Mouse (Mus musculus): ENCODE results near the gene Hmgcl. TPM values are rescaled to one million over a fixed set of nuclear protein-coding genes. Genes with fewer than 3 reads are reported as not detected.
"Not testable (repeated sequence)": the region's sequence is repeated elsewhere in the genome, so short reads cannot be mapped to it uniquely, and the experiment has no call there.

Gene Hmgcl
- polyA plus RNA-seq, 1 experiment from 2014 or later: 81.1 TPM

- Histone ChIP-seq H3K4me1 (no peaks in the 10 kb centered on the region), H3K4me2 (no peak overlapping the region), H3K36me3 (peaks cover 56% of the 10 kb centered on the region), H3K27me3 (no peaks in the 10 kb centered on the region), H3K4me3 (no peak overlapping the region), H3K27ac (no peak overlapping the region), H3K9ac (no peak overlapping the region), H3K9me3 (no peaks in the 10 kb centered on the region)
- ATAC-seq (ENCODE audit: insufficient number of reproducible peaks, low FRiP score, low TSS enrichment, low read depth): no peak
- 84% methylated on average over 9 of the region's 9 CpGs for WGBS
Observed at GRCm38 (mm10) chr4:135929828-135930227, 16.4 kb upstream of the Hmgcl start.

DNA sequence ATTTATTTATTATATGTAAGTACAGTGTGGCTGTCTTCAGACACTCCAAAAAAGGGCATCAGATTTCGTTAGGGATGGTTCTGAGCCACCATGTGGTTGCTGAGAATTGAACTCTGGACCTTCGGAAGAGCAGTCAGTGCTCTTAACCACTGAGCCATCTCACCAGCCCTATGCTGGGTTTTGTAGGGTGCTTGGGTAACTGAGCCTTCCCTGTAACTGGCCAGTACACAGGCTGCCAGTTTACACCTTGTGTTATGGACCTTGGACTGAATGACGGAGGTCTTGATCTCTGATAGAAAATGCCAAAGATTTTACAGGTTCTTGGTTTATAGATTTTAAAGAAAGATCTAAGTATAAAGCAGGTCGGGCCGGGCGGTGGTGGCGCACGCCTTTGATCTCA is 16.0 kb upstream of the Hmgcl start:
- Histone ChIP-seq H3K4me3 (no peak overlapping the region), H3K36me3 (peaks cover 57% of the 10 kb centered on the region), H3K9me3 (no peaks in the 10 kb centered on the region), H3K27me3 (no peaks in the 10 kb centered on the region), H3K4me1 (no peaks in the 10 kb centered on the region), H3K9ac (no peak overlapping the region), H3K27ac (no peak overlapping the region), H3K4me2 (no peak overlapping the region)
- 88% methylated on average over 8 of the region's 8 CpGs for WGBS
- ATAC-seq (ENCODE audit: insufficient number of reproducible peaks, low FRiP score, low TSS enrichment, low read depth): no peak

- Histone ChIP-seq H3K36me3 (peaks cover 58% of the 10 kb centered on the region), H3K4me2 (no peak overlapping the region), H3K27me3 (no peaks in the 10 kb centered on the region), H3K9ac (no peak overlapping the region), H3K27ac (no peak overlapping the region), H3K9me3 (no peaks in the 10 kb centered on the region), H3K4me1 (no peaks in the 10 kb centered on the region), H3K4me3 (no peak overlapping the region)
- no peak for ATAC-seq (ENCODE audit: insufficient number of reproducible peaks, low FRiP score, low TSS enrichment, low read depth)
- 64% methylated on average over 5 of the region's 5 CpGs for WGBS
Observed at GRCm38 (mm10) chr4:135931832-135932231, 14.4 kb upstream of the Hmgcl start.

GRCm38 (mm10) chr4:135934708-135935500 is 11.3 kb upstream of the Hmgcl start:
- Histone ChIP-seq H3K9me3 (no peaks in the 10 kb centered on the region), H3K27ac (no peak overlapping the region), H3K9ac (no peak overlapping the region), H3K4me2 (no peak overlapping the region), H3K4me1 (no peaks in the 10 kb centered on the region), H3K4me3 (no peak overlapping the region), H3K36me3 (peaks cover 69% of the 10 kb centered on the region), H3K27me3 (no peaks in the 10 kb centered on the region)
- WGBS: 72% methylated on average over 12 of the region's 12 CpGs
- no peak for ATAC-seq (ENCODE audit: insufficient number of reproducible peaks, low FRiP score, low TSS enrichment, low read depth)

- ATAC-seq (ENCODE audit: insufficient number of reproducible peaks, low FRiP score, low TSS enrichment, low read depth): no peak
- Histone ChIP-seq H3K4me2 (no peak overlapping the region), H3K4me3 (no peak overlapping the region), H3K4me1 (no peaks in the 10 kb centered on the region), H3K9ac (no peak overlapping the region), H3K27ac (no peak overlapping the region), H3K36me3 (peaks cover 70% of the 10 kb centered on the region), H3K27me3 (no peaks in the 10 kb centered on the region), H3K9me3 (no peaks in the 10 kb centered on the region)
- WGBS: 83% methylated on average over 5 of the region's 5 CpGs
Observed at GRCm38 (mm10) chr4:135935502-135935901, 10.7 kb upstream of the Hmgcl start.

DNA sequence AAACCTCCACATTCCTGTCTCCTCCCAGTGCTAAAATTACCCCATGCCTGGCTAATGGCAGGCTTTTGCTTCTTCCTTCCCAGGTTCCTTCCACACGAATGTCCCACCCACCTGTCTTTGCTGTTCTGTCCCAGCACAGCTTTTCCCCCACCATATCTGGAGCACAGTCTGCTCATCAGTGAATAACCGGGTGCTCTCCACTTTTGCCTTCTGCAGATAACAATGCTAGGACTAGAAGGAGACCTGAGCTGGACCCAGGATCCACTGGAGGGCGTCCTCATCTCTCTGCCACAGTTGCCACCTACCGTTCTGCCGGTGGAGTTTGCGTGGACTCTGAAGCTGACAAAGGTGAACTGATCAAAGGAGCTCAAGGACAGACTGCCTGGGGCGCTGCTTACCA is 7.4 kb upstream of the Hmgcl start:
- no peak overlapping the region for H3K4me3 ChIP-seq
- H3K27ac ChIP-seq: no peak overlapping the region
- 0 out of 2 replicates have a peak, but pooled peaks cover 6% of the 10 kb centered on the region for H3K4me1 ChIP-seq
- no peak overlapping the region for H3K4me2 ChIP-seq
- no peaks in the 10 kb centered on the region for H3K27me3 ChIP-seq
- H3K9ac ChIP-seq: no peak overlapping the region
- no peak for ATAC-seq (ENCODE audit: insufficient number of reproducible peaks, low FRiP score, low TSS enrichment, low read depth)
- 68% methylated on average over 7 of the region's 7 CpGs for WGBS
- H3K9me3 ChIP-seq: no peaks in the 10 kb centered on the region
- peaks cover 46% of the 10 kb centered on the region for H3K36me3 ChIP-seq

DNA sequence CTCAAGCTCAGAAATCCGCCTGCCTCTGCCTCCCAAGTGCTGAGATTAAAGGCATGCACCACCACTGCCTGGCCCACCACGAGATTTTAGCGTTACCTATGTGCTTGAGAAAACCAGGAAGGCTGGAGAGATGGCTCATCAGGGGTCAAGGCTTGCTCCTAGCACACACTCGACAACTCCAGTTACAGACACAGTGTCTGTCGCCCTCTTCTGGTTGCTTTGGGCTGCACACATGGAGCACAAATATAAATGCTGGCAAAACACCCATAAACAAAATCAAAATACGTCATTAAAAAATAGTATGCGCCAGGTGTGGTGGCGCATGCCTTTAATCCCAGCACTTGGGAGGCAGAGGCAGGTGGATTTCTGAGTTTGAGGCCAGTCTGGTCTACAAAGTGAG is 5.2 kb upstream of the Hmgcl start:
- H3K36me3 ChIP-seq: peaks cover 30% of the 10 kb centered on the region; the same call in 1 of the 2 replicates
- 83% methylated on average over 8 of the region's 8 CpGs for WGBS
- H3K9ac ChIP-seq; H3K4me2 ChIP-seq; H3K4me3 ChIP-seq; H3K27ac ChIP-seq; ATAC-seq (ENCODE audit: insufficient number of reproducible peaks, low FRiP score, low TSS enrichment, low read depth); H3K27me3 ChIP-seq; H3K9me3 ChIP-seq: not testable (repeated sequence)
- H3K4me1 ChIP-seq: peaks cover 12% of the 10 kb centered on the region

DNA sequence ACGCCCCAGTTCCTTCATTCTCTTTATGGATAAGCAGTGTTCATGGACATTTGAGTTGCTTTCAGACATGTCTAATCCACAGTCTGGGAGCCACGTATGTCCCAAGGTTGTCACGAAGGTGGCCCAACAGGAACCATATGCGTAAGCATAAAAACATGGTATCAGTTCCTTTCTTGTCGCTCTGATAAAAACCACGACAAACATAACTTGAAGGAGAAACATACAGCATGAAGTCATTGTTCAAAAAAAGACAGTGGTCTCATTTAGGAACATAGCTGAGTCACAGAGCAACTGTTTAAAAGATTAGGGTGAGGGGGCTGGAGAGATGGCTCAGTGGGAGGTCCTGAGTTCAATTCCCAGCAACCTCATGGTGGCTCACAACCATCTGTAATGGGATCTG is 4.1 kb upstream of the Hmgcl start:
- Histone ChIP-seq H3K4me1 (peaks cover 18% of the 10 kb centered on the region), H3K27ac (no peak overlapping the region), H3K9me3 (no peaks in the 10 kb centered on the region), H3K4me3 (no peak overlapping the region), H3K4me2 (no peak overlapping the region), H3K36me3 (peaks cover 29% of the 10 kb centered on the region; the same call in 1 of the 2 replicates), H3K27me3 (no peaks in the 10 kb centered on the region), H3K9ac (no peak overlapping the region)
- ATAC-seq (ENCODE audit: insufficient number of reproducible peaks, low FRiP score, low TSS enrichment, low read depth): no peak
- WGBS: 86% methylated on average over 6 of the region's 6 CpGs

DNA sequence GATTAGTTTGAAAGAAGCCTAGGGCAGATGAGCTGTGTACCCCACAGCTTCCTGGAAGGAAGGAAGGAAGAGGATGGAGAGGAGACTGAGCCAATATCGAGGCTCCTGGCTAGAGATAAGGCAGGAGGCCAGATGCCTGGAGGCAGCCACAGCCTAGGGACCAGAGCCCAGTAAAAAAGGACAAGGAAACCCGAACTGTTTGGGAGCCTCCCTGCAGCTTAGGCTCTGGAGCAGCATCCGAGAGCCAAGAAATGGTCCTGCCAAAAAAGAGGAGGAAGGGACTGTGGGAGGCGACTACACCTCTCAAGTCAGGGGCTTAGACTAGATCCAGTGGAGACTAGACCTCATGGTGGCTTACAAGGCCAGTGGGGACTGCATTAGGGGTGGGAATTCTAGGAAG is 2.9 kb upstream of the Hmgcl start:
- ATAC-seq (ENCODE audit: insufficient number of reproducible peaks, low FRiP score, low TSS enrichment, low read depth): no peak
- H3K4me3 ChIP-seq: no peak overlapping the region
- H3K36me3 ChIP-seq: peaks cover 22% of the 10 kb centered on the region; the same call in 1 of the 2 replicates
- no peak overlapping the region for H3K4me2 ChIP-seq
- H3K27me3 ChIP-seq: no peaks in the 10 kb centered on the region
- no peaks in the 10 kb centered on the region for H3K9me3 ChIP-seq
- H3K9ac ChIP-seq: no peak overlapping the region
- no peak overlapping the region for H3K27ac ChIP-seq
- peaks cover 25% of the 10 kb centered on the region for H3K4me1 ChIP-seq
- WGBS: 51% methylated on average over 4 of the region's 4 CpGs

DNA sequence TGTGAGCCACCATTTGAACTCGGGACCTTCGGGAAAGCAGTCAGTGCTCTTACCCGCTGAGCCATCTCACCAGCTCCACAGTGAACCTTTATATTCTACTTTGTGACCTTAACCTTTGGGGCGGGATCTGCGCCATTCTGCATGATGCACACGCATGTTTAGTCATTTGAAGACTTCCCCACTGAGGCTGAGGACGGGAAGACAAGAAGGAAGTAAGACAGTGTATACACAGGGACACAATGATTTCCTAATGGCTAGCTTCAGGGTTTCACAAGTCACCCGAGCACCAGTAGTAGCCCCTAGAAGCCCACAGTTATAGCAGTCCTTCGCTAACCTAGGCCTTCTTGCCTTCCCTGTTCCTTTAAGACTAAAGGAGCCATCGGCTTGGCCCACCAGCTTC is 542 bp upstream of the Hmgcl start:
- Histone ChIP-seq H3K4me2 (peak overlapping the region; percentile 74), H3K9me3 (no peaks in the 10 kb centered on the region), H3K36me3 (peaks cover 4% of the 10 kb centered on the region; the same call in 1 of the 2 replicates), H3K27me3 (no peaks in the 10 kb centered on the region), H3K4me1 (peaks cover 27% of the 10 kb centered on the region), H3K27ac (peak overlapping the region; percentile 59; the same call in 1 of the 2 replicates), H3K9ac (0 out of 2 replicates have a peak overlapping the region, but pooled peaks have one; percentile 67), H3K4me3 (peak overlapping the region; percentile 89)
- 77% methylated on average over 10 of the region's 10 CpGs for WGBS
- ATAC-seq (ENCODE audit: insufficient number of reproducible peaks, low FRiP score, low TSS enrichment, low read depth): no peak

DNA sequence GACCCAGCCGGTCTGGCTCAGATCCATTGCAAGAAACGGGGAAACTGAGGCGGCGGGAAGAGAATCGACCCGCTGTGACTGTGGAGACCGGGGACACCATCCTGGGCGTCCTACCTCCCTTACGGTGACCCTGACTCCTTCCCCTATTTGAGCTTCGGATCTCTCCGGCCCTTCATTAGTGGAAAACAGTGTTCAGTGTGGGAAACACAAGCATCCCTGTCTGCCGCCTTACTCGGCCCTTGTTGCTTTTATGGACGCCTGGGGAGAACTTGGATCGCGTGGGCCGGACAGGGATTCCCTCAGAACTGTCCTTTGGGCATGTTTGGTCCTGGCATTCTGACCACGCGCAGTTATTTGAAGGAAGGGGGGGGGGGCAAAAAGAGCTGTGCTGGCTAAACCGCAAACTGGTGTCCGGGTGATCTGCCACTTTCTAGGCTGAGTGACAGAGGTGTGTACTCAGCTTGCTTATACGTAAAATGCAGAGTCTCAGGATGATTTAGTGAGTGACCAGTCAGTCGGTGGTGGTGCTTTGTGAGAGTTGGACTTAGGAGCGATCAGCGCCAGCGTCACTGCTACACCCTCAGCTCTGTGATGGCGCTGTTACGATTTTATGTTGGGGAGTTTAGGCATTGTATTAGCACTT is 532 bp downstream of the Hmgcl start:
- H3K27me3 ChIP-seq: no peaks in the 10 kb centered on the region
- H3K4me2 ChIP-seq: peak overlapping the region; percentile 74
- no peak for ATAC-seq (ENCODE audit: insufficient number of reproducible peaks, low FRiP score, low TSS enrichment, low read depth)
- H3K27ac ChIP-seq: peak overlapping the region; percentile 64
- peaks cover 27% of the 10 kb centered on the region for H3K4me1 ChIP-seq
- peaks cover 9% of the 10 kb centered on the region for H3K36me3 ChIP-seq
- H3K4me3 ChIP-seq: peak overlapping the region; percentile 89
- WGBS: under 1% methylated on average over 28 of the region's 28 CpGs
- H3K9ac ChIP-seq: peak overlapping the region; percentile 67
- H3K9me3 ChIP-seq: no peaks in the 10 kb centered on the region

DNA sequence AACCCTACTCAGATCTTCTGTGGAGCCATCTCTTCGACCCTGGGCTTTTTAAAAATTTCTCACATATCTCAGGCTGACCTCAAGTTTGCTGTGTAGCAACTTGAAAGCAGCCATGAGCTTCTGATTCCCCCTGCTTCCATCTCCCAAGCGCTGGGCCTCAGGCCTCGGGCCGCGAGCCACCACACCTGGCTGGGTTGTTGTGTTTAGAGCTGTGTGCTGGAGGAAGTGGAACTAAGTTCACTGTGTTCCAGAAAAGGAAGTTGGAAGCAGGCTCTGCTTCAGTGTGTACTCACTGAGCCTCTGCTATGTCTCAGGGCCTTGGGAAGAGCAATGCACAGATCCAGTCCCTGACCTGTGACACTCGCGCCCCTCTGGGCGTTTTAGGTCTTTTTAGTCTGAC is 1.9 kb downstream of the Hmgcl start:
- ATAC-seq (ENCODE audit: insufficient number of reproducible peaks, low FRiP score, low TSS enrichment, low read depth): no peak
- 92% methylated on average over 8 of the region's 8 CpGs for WGBS
- Histone ChIP-seq H3K36me3 (peaks cover 22% of the 10 kb centered on the region), H3K27me3 (no peaks in the 10 kb centered on the region), H3K9ac (no peak overlapping the region), H3K4me1 (peaks cover 27% of the 10 kb centered on the region), H3K27ac (no peak overlapping the region), H3K4me2 (no peak overlapping the region), H3K9me3 (no peaks in the 10 kb centered on the region), H3K4me3 (no peak overlapping the region)

All from limb, embryonic 15.5 days (tissue).